Mouse (Mus musculus) intestine, postnatal 0 days (tissue): ENCODE results near the gene Trabd2b. TPM values are rescaled to one million over a fixed set of nuclear protein-coding genes. Genes with fewer than 3 reads are reported as not detected.

Experiments
- ATAC-seq: fragments of 200-750 bp; cut with Nextera tagmentation; 2 replicates; pipeline ENCODE4 v1.8.0; 2017; ENCODE audit warnings: mild to moderate bottlenecking, moderate TSS enrichment, moderate library complexity
- H3K27ac ChIP-seq: fragments of 300-500 bp; sonication (generic); 2 replicates; pipeline ENCODE4 v1.5.1; 2014; ENCODE audit warnings: mild to moderate bottlenecking, low read depth, low read length, moderate library complexity
- H3K27me3 ChIP-seq: fragments of 300-500 bp; sonication (generic); replicated peaks from 2 replicates; pipeline ENCODE4 v1.6.1; 2014; ENCODE audit warnings: low read length, mixed read lengths; ENCODE audit not compliant: control insufficient read depth, insufficient read depth
- H3K36me3 ChIP-seq: fragments of 300-500 bp; sonication (generic); 2 replicates; pipeline ENCODE4 v1.6.1; 2014; ENCODE audit warnings: mild to moderate bottlenecking, moderate library complexity; ENCODE audit not compliant: control insufficient read depth, insufficient read depth
- H3K4me1 ChIP-seq: fragments of 300-500 bp; sonication (generic); replicated peaks from 2 replicates; pipeline ENCODE4 v1.6.1; 2014; ENCODE audit warnings: antibody characterized with exemption, low read length, mixed read lengths; ENCODE audit not compliant: control insufficient read depth, insufficient read depth
- H3K4me2 ChIP-seq: fragments of 300-500 bp; sonication (generic); replicated peaks from 2 replicates; pipeline ENCODE4 v1.6.1; 2014; ENCODE audit warnings: low read depth, mild to moderate bottlenecking, moderate library complexity
- H3K4me3 ChIP-seq: fragments of 300-500 bp; sonication (generic); 2 replicates; pipeline ENCODE4 v1.5.1; 2014; ENCODE audit warnings: low read depth, low read length
- H3K9ac ChIP-seq: fragments of 300-500 bp; sonication (generic); 2 replicates; pipeline ENCODE4 v1.6.1; 2014; ENCODE audit warnings: mild to moderate bottlenecking, low read depth, low read length
- H3K9me3 ChIP-seq: fragments of 300-500 bp; sonication (generic); 2 replicates; pipeline ENCODE4 v1.6.1; 2016; ENCODE audit warnings: mixed run types; ENCODE audit not compliant: control insufficient read depth
- CTCF ChIP-seq: sonication (generic); IDR thresholded peaks from 2 replicates; pipeline ENCODE4 v1.5.1; 2016; ENCODE audit warnings: low read depth, mild to moderate bottlenecking, control low read depth, antibody characterized with exemption, moderate library complexity
- WGBS: fragments of 180-500 bp; shearing (Covaris S2); extraction: QIAGEN DNeasy Blood & Tissue Kit; methylation state at CpG from one replicate; pipeline ENCODE4 v1.1.7; 2014; 5-methylcytosine and 5-hydroxymethylcytosine counted together
- polyA plus RNA-seq: library from polyadenylated mRNA; unstranded; fragments of >200 nt; fragmentation: Nextera tagmentation; extraction: Ambion mirVana; gene quantifications from 2 replicates; pipeline ENCODE4 v1.2.1, GENCODE M21; 2015

Trabd2b gene
- 0.20 and 0.27 TPM in 2 replicates for polyA plus RNA-seq

DNA sequence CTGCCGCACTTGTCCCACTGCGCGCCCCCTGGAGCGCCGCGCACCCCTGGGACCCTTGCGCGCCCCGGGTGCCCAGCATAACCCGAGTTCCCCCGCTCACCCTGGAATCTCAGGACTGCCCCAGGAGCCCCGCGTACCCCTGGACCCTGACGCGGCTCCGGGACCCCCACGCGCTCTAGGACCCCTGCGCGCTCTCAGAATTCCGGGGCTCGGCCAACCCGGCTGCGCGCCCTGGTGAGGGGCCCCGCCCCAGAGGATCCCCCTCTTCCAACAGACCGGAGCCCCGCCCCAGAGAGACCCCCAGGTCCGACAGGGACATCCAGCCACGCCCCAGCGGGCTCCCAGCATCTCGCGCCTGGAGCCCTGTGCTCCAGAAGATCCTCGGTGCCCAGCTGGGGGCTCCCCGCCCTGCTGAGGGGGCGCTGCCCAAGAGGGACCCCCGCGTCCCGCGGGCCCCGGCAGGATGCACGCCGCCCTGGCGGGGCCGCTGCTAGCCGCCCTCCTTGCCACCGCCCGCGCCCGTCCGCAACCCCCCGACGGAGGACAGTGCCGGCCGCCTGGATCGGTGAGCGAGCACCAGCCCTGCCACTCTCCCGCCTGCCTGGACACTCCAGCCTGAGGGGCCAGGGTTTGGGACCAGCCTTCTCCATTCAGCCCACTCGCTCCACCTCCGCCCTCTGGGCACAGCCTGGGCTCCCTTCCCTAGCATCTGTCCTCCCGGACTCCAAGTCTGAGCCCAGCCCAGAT is at the start of gene Trabd2b:
Gene Trabd2b, plus strand, starts transcription at position 370 of the 747 bp plus-strand sequence.
- 0 out of 2 replicates have a peak, but pooled peaks have one; percentile 5 for ATAC-seq
- no peak for TF ChIP-seq CTCF
- Histone ChIP-seq H3K4me2 (peak within 1 kb of the TSS; percentile 99), H3K4me1 (no peaks in the 10 kb centered on the region), H3K4me3 (peak within 1 kb of the TSS; percentile 65), H3K27me3 (peaks cover 12% of the 10 kb centered on the region), H3K9ac (peak within 1 kb of the TSS; percentile 50), H3K36me3 (no peaks in the 10 kb centered on the region), H3K27ac (peak within 1 kb of the TSS; percentile 54; the same call in 1 of the 2 replicates), H3K9me3 (no peaks in the 10 kb centered on the region)
- WGBS: 2% methylated on average over 57 of the region's 61 CpGs

DNA sequence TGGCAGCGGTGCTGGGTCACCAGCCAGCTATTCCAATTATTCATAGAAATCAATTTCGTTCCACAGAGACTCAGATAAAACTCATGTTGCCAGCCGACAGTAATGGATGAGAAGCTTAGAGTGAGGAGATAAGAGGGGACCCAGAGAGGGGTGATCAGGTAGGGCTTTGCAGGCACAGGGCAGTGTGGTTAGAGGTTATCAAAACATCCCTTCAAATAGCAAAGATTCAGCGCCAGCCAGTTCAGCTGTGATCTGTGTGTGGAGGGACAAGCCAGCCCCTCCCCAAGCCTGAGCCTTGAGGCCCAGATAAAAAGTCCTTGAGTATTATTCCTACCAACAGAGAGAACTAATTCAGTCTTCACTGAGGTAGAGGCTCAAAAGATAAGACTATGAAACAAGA is 49.1 kb upstream of the Trabd2b start:
- Histone ChIP-seq H3K4me3 (no peak overlapping the region), H3K27me3 (no peaks in the 10 kb centered on the region), H3K9me3 (no peaks in the 10 kb centered on the region), H3K9ac (no peak overlapping the region), H3K4me2 (no peak overlapping the region), H3K27ac (no peak overlapping the region), H3K36me3 (no peaks in the 10 kb centered on the region), H3K4me1 (no peaks in the 10 kb centered on the region)
- WGBS: 31% methylated on average over 4 of the region's 4 CpGs
- no peak for ATAC-seq
- TF ChIP-seq CTCF: no peak

DNA sequence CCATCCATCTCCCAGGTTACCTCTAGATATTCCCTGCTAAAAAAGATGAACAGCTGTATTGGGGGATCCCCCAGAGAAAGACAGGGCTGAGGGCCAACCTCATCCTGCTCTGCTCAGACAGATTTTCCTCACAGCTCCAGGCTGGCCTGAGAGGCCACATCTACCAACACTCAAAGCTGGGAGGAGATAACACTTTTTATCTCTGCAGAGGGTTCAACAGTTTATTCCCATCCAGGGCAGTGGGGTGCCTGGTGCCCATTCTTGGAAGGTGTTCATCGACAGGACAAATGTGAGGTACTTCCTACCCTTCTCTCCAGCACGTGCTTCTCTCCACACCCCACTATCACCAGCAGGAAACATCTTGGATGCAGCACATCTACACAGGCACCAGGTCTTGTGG is 47.6 kb upstream of the Trabd2b start:
- H3K4me3 ChIP-seq: no peak overlapping the region
- no peaks in the 10 kb centered on the region for H3K9me3 ChIP-seq
- no peak overlapping the region for H3K27ac ChIP-seq
- no peaks in the 10 kb centered on the region for H3K27me3 ChIP-seq
- no peak overlapping the region for H3K4me2 ChIP-seq
- 62% methylated on average over 2 of the region's 2 CpGs for WGBS
- no peak for TF ChIP-seq CTCF
- ATAC-seq: no peak
- H3K36me3 ChIP-seq: no peaks in the 10 kb centered on the region
- H3K4me1 ChIP-seq: no peaks in the 10 kb centered on the region
- no peak overlapping the region for H3K9ac ChIP-seq

DNA sequence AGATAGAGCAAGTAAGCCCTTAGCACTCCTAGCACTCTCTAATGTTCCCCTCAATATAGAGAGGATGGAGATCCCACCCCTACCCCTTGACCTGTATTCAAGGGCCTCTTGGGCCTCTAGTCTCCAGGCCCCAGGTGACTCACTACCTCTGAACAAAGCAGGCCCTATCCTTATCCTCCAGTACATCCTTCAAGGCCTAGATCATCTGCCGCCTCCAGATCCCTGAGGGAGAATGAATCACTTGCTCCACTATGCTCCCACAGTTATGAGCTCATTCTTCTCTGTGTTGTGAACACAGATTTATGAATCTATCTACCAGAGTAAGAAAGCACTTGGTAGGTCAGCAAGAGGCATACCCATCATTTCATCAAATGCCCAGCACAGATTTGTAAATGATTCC is 46.7 kb upstream of the Trabd2b start:
- H3K4me2 ChIP-seq: no peak overlapping the region
- no peak overlapping the region for H3K9ac ChIP-seq
- H3K4me1 ChIP-seq: no peaks in the 10 kb centered on the region
- no peak overlapping the region for H3K4me3 ChIP-seq
- H3K27me3 ChIP-seq: no peaks in the 10 kb centered on the region
- H3K9me3 ChIP-seq: no peaks in the 10 kb centered on the region
- H3K27ac ChIP-seq: no peak overlapping the region
- 88% methylated on average over 1 of the region's 1 CpGs for WGBS
- TF ChIP-seq CTCF: no peak
- no peak for ATAC-seq
- H3K36me3 ChIP-seq: no peaks in the 10 kb centered on the region

DNA sequence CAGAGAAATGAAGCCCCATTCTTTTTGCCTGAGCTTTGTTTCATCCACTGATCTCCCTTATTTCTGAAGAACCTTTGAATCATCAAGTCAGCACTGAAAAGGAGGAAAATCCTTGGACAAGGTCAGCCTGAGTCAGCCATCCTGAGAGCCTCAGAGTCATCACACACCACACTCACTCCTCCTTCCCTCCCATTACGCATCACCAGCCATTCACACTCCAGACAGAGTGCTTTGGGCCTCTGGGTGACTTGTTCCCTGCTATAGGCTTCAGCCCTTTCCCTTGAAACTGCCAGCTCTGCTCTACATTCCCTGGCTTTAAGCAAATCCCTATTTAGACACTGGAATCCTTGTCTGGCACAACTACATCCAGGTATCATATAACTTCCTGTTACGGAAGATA is 45.2 kb upstream of the Trabd2b start:
- no peaks in the 10 kb centered on the region for H3K9me3 ChIP-seq
- H3K27me3 ChIP-seq: no peaks in the 10 kb centered on the region
- 92% methylated on average over 2 of the region's 2 CpGs for WGBS
- no peaks in the 10 kb centered on the region for H3K36me3 ChIP-seq
- no peaks in the 10 kb centered on the region for H3K4me1 ChIP-seq
- no peak for TF ChIP-seq CTCF
- H3K27ac ChIP-seq: no peak overlapping the region
- no peak overlapping the region for H3K4me3 ChIP-seq
- no peak overlapping the region for H3K4me2 ChIP-seq
- H3K9ac ChIP-seq: no peak overlapping the region
- no peak for ATAC-seq

DNA sequence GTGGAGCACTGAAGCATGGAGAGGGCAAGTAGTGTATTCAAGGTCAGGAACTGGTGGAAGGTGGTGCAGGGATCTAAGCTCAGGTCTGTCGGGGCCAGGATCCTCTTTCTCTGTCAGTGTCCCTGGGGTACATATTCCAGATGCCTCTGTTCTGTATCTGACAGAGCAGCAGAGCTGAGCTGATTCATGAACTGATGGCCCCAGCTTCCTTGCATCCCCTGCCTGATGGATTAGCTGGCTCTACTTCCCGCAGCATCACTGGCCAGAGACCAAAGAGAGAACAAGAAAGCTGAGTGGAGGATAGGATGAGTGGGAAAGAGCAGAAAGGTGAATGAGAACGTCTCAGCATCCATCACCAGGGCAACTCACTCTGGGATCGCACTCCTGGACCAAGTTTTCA is 41.5 kb upstream of the Trabd2b start:
- 71% methylated on average over 4 of the region's 4 CpGs for WGBS
- H3K36me3 ChIP-seq: no peaks in the 10 kb centered on the region

DNA sequence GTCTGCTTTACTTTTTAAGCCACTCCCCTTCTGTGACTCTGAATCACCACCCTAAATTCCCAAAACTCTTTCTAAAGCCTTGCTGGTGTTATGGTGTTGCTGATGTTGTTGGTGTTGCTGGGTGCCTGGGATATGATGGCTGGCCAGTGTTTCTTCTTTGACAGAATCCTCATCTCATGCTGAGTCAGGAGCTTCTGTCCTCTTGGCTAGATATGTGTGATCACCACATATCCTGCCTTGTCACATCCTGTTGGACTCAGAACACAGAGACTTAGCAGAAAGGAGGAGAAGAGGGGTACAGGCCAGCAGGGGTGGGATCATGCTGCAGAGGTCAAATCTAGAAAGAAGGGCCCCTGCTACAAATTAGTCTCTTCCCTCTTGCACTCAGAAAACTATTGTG is 40.9 kb upstream of the Trabd2b start:
- no peak for ATAC-seq

More for the DNA sequence above, 41.5 kb upstream of the Trabd2b start:
- H3K4me2 ChIP-seq: no peak overlapping the region
- ATAC-seq: no peak
- no peaks in the 10 kb centered on the region for H3K27me3 ChIP-seq
- no peak overlapping the region for H3K9ac ChIP-seq
- TF ChIP-seq CTCF: no peak
- no peaks in the 10 kb centered on the region for H3K9me3 ChIP-seq
- no peak overlapping the region for H3K4me3 ChIP-seq
- no peaks in the 10 kb centered on the region for H3K4me1 ChIP-seq
- no peak overlapping the region for H3K27ac ChIP-seq

More for the DNA sequence above, 40.9 kb upstream of the Trabd2b start:
- no peak for TF ChIP-seq CTCF
- Histone ChIP-seq H3K36me3 (no peaks in the 10 kb centered on the region), H3K27me3 (no peaks in the 10 kb centered on the region), H3K4me2 (no peak overlapping the region), H3K4me1 (no peaks in the 10 kb centered on the region), H3K27ac (no peak overlapping the region), H3K9me3 (no peaks in the 10 kb centered on the region), H3K4me3 (no peak overlapping the region), H3K9ac (no peak overlapping the region)
